Mouse (Mus musculus) liver (tissue): Measurements from ENCODE around the gene Il16.

ENCODE experiments used
- DNase-seq: peaks from one replicate; pipeline ENCODE4 v3.0.0-alpha.2; 2020; ENCODE audit warnings: mixed read lengths

Il16 gene

DNA sequence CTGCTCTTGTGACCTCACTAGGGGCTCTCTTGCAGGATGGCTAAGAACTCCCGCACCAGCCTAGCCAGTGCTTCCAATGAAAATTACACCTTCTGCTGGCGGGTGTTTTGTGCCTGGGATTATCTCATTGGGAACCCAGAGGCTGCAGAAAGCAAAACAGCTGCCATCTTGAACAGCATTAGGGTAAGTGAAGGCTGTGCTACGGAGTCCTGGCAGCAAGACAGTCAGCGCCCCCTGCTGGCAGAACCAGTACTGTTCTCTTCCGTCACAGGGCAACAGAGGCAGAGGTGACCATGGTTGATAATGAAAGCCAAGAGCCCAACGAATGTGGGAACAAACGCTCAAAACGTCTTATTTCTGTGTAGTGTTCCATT is 145.6 kb downstream of the Il16 start:
- DNase-seq: peak; percentile 73

DNA sequence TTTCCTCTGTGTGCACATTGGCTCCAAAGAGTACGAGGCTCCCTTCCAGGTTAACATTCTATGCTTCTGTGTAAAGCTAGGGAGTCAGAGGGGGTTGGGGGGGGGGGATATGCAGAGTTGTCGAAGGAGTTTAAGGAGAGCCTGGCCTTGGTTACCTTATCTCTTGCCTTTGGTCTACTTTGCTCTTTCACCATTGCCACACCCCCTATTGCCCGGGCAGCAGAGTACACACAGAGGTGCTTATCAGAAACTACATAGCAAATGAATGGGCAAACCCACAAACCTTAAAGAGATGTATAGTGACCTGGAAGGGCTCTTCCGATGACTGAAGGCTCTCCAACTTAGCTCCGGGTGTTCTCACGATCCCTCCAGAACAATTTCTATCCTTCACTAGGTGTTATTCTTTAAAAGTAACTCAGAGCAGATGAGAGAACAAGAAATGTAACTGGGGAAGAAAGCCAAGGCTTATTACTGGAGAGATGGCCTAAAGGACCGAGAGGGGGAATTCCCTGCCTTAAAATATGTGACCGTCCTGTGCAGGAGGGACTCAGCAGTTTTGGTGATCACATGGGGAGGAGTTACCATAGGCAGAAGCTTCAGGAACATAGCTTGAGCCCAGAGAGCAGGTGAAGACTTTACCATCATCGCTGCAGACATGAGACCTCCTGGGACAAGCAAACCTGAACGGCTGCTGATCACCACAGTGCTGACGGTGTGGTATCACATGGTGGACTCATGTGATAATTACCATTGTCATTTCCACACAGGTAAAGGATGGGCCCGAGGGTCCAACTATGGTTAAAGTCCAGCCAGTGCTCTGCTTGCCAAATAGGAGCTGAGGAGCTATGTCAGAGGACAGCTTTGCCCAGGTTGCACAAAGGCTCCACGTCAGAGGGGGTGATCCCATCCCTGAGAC is 146.3 kb downstream of the Il16 start:
- peak; percentile 16 for DNase-seq

DNA sequence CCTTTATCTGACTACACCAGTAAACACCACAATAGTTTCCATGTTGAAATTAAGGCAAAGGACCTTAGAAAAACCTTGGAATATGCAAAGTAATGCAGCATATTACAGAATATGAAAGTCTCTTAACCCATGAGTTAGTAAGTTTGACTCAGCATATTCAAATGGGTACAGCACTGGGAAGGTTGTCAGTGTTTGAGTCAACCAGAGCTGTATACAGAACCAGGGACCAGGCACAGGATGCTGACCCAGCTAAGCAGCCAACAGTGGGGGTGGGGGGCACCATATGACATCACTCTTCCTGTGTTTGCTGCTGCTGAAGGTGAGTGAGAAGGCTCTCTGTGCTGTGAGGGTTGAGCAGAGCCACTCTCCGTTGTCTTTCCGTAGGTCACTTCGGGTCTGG is 148.5 kb downstream of the Il16 start:
- DNase-seq: no peak

DNA sequence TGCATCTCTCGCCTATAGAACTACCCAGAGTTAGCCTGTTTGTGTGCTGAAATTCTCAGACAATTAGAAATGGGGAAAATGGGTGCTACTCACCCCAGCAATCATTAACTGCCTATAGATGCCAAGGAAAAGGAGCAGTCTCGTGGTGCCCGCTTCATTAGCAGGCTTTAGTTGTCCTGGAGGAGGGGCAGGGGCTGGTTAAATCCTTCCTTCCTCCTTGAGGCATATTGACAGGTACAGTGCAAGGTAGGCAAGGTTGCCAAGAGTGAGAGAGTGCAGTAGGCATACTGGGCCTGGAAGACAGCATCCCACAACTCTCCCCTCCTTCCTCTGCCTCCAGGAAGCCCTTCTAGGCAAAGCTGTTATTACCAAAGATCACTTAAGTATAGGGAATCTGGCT is 151.5 kb downstream of the Il16 start:
- no peak for DNase-seq
